ENCODE assay signal across 14 mouse cellular contexts in genomic region chr19:42158246-42159017, GRCm38 (mm10). TPM values are rescaled to one million over a fixed set of nuclear protein-coding genes. Genes with fewer than 3 reads are reported as not detected.
DNase-seq lines count a peak whose midpoint lies in the region; ATAC-seq and TF ChIP-seq lines count a peak whose summit lies in the region.
"Had no signal": no experiment of that assay in that cellular context is flagged by ENCODE, and none has a peak within 500 bp of the region (broad histone marks: within the 10 kb centered on the region; RNA-seq: fewer than 3 reads in every experiment).

No protein-coding gene starts in this region.

- H3K9ac ChIP-seq in heart, postnatal 0 days (replicated peaks; ENCODE audit: low read depth, low read length), result no peak overlapping the region
- H3K9ac ChIP-seq in midbrain, embryonic 14.5 days (replicated peaks; ENCODE audit: low read length), result no peak overlapping the region
- H3K9ac ChIP-seq in midbrain, embryonic 16.5 days (ENCODE audit: low read depth, low read length), result no peak overlapping the region
- H3K9ac ChIP-seq in hindbrain, postnatal 0 days (replicated peaks; ENCODE audit: low read length), result no peak overlapping the region
- no peak overlapping the region for H3K9ac ChIP-seq in stomach, embryonic 15.5 days
- H3K9ac ChIP-seq in forebrain, embryonic 15.5 days (replicated peaks), result no peak overlapping the region
- H3K9ac ChIP-seq: forebrain, embryonic 12.5 days had no signal

- TF ChIP-seq EP300 in heart, postnatal 0 days (IDR thresholded peaks at IDR 0.05; ENCODE audit: low read depth), result no peak

- no peak for DNase-seq in heart, postnatal 0 days (ENCODE audit: low spot score)
- DNase-seq in heart, postnatal 25 days (ENCODE audit: low spot score), result no peak
- no peak for DNase-seq in midbrain, embryonic 14.5 days
- no peak for DNase-seq in hindbrain, postnatal 0 days (ENCODE audit: low spot score)
- no peak for DNase-seq in ovary, postnatal 10 days (ENCODE audit: low spot score)
- DNase-seq: cerebellum, postnatal 10 days; kidney, adult 11 months; layer of hippocampus, adult 9-11 months had no signal

- H3K27me3 ChIP-seq in heart, postnatal 0 days (ENCODE audit: control insufficient read depth, insufficient read depth, low read length), result no peaks in the 10 kb centered on the region
- H3K27me3 ChIP-seq in midbrain, embryonic 14.5 days (ENCODE audit: control insufficient read depth, insufficient read depth, low read length), result no peaks in the 10 kb centered on the region
- H3K27me3 ChIP-seq in midbrain, embryonic 16.5 days (ENCODE audit: control insufficient read depth, insufficient read depth, low read depth, low read length), result no peaks in the 10 kb centered on the region
- no peaks in the 10 kb centered on the region for H3K27me3 ChIP-seq in hindbrain, postnatal 0 days (ENCODE audit: insufficient read depth, low read length)
- H3K27me3 ChIP-seq in stomach, embryonic 15.5 days (replicated peaks), result no peaks in the 10 kb centered on the region
- H3K27me3 ChIP-seq in forebrain, embryonic 15.5 days, result no peaks in the 10 kb centered on the region
- H3K27me3 ChIP-seq: forebrain, embryonic 12.5 days had no signal

- ATAC-seq in heart, postnatal 0 days (ENCODE audit: insufficient read depth, low read depth), result no peak
- ATAC-seq in midbrain, embryonic 14.5 days (ENCODE audit: low FRiP score, low TSS enrichment), result no peak
- no peak for ATAC-seq in midbrain, embryonic 16.5 days
- no peak for ATAC-seq in hindbrain, postnatal 0 days
- ATAC-seq in stomach, embryonic 15.5 days (ENCODE audit: insufficient read depth, low FRiP score, low read depth), result no peak
- ATAC-seq in forebrain, embryonic 15.5 days (replicated peaks), result no peak
- ATAC-seq: CD4-positive, CD25-positive, alpha-beta regulatory T cell, adult 4 months had no signal

- H3K4me1 ChIP-seq in heart, postnatal 0 days (ENCODE audit: control insufficient read depth, insufficient read depth), result no peaks in the 10 kb centered on the region
- H3K4me1 ChIP-seq in midbrain, embryonic 14.5 days (ENCODE audit: control insufficient read depth, insufficient read depth, low read length), result no peaks in the 10 kb centered on the region
- no peaks in the 10 kb centered on the region for H3K4me1 ChIP-seq in midbrain, embryonic 16.5 days (ENCODE audit: control insufficient read depth, insufficient read depth, low read length)
- H3K4me1 ChIP-seq in hindbrain, postnatal 0 days (ENCODE audit: insufficient read depth, low read length), result no peaks in the 10 kb centered on the region
- no peaks in the 10 kb centered on the region for H3K4me1 ChIP-seq in stomach, embryonic 15.5 days
- no peaks in the 10 kb centered on the region for H3K4me1 ChIP-seq in forebrain, embryonic 15.5 days
- H3K4me1 ChIP-seq: forebrain, embryonic 12.5 days had no signal

- H3K4me3 ChIP-seq in heart, postnatal 0 days (ENCODE audit: low read depth, low read length), result no peak overlapping the region
- no peak overlapping the region for H3K4me3 ChIP-seq in midbrain, embryonic 14.5 days (replicated peaks; ENCODE audit: low read depth, low read length)
- H3K4me3 ChIP-seq in midbrain, embryonic 16.5 days (ENCODE audit: low read depth, low read length), result no peak overlapping the region
- no peak overlapping the region for H3K4me3 ChIP-seq in hindbrain, postnatal 0 days (ENCODE audit: low read length)
- no peak overlapping the region for H3K4me3 ChIP-seq in stomach, embryonic 15.5 days (replicated peaks)
- no peak overlapping the region for H3K4me3 ChIP-seq in forebrain, embryonic 15.5 days
- H3K4me3 ChIP-seq: forebrain, embryonic 12.5 days; myocyte had no signal

- 21% methylated on average over 13 of the region's 13 CpGs for WGBS in heart, postnatal 0 days
- WGBS in midbrain, embryonic 14.5 days, result 60% methylated on average over 13 of the region's 13 CpGs
- 62% methylated on average over 13 of the region's 13 CpGs for WGBS in midbrain, embryonic 16.5 days
- WGBS in hindbrain, postnatal 0 days, result 64% methylated on average over 13 of the region's 13 CpGs
- WGBS in stomach, embryonic 15.5 days, result 16% methylated on average over 13 of the region's 13 CpGs
- 70% methylated on average over 13 of the region's 13 CpGs for WGBS in forebrain, embryonic 15.5 days

- H3K36me3 ChIP-seq in heart, postnatal 0 days (replicated peaks; ENCODE audit: control insufficient read depth, insufficient read depth, low read length), result no peaks in the 10 kb centered on the region
- no peaks in the 10 kb centered on the region for H3K36me3 ChIP-seq in midbrain, embryonic 14.5 days (ENCODE audit: control insufficient read depth, insufficient read depth, low read length)
- H3K36me3 ChIP-seq in midbrain, embryonic 16.5 days (ENCODE audit: control insufficient read depth, insufficient read depth, low read length), result no peaks in the 10 kb centered on the region
- H3K36me3 ChIP-seq in hindbrain, postnatal 0 days (ENCODE audit: insufficient read depth, low read length), result no peaks in the 10 kb centered on the region
- no peaks in the 10 kb centered on the region for H3K36me3 ChIP-seq in stomach, embryonic 15.5 days
- no peaks in the 10 kb centered on the region for H3K36me3 ChIP-seq in forebrain, embryonic 15.5 days
- H3K36me3 ChIP-seq: forebrain, embryonic 12.5 days had no signal

- no peaks in the 10 kb centered on the region for H3K9me3 ChIP-seq in heart, postnatal 0 days (replicated peaks; ENCODE audit: control insufficient read depth, low read length)
- no peaks in the 10 kb centered on the region for H3K9me3 ChIP-seq in midbrain, embryonic 14.5 days (ENCODE audit: control insufficient read depth, low read length)
- H3K9me3 ChIP-seq in midbrain, embryonic 16.5 days (replicated peaks; ENCODE audit: control insufficient read depth, low read length, poor library complexity, severe bottlenecking), result no peaks in the 10 kb centered on the region
- no peaks in the 10 kb centered on the region for H3K9me3 ChIP-seq in hindbrain, postnatal 0 days (ENCODE audit: low read length)
- no peaks in the 10 kb centered on the region for H3K9me3 ChIP-seq in stomach, embryonic 15.5 days
- no peaks in the 10 kb centered on the region for H3K9me3 ChIP-seq in forebrain, embryonic 15.5 days
- H3K9me3 ChIP-seq: forebrain, embryonic 12.5 days had no signal

- H3K27ac ChIP-seq in heart, postnatal 0 days (ENCODE audit: low read depth), result no peak overlapping the region
- H3K27ac ChIP-seq in midbrain, embryonic 14.5 days (replicated peaks; ENCODE audit: low read depth, low read length), result 0 out of 2 replicates have a peak overlapping the region, but pooled peaks have one; percentile 32
- no peak overlapping the region for H3K27ac ChIP-seq in midbrain, embryonic 16.5 days (ENCODE audit: low read length)
- H3K27ac ChIP-seq in hindbrain, postnatal 0 days, result no peak overlapping the region
- H3K27ac ChIP-seq in stomach, embryonic 15.5 days, result no peak overlapping the region; the same call in 1 of the 2 replicates
- no peak overlapping the region for H3K27ac ChIP-seq in forebrain, embryonic 15.5 days (replicated peaks)
- H3K27ac ChIP-seq: forebrain, embryonic 12.5 days had no signal

- intact Hi-C loops in heart, postnatal 25 days (cut with DNase I), result no loop called here

- TF ChIP-seq CTCF in heart, postnatal 0 days (IDR thresholded peaks at IDR 0.05; ENCODE audit: low read depth), result 0 out of 2 replicates have a peak, but pooled peaks have one; percentile 3
- TF ChIP-seq CTCF in hindbrain, postnatal 0 days (IDR thresholded peaks at IDR 0.05; ENCODE audit: low read depth), result peak; percentile 8; the same call in 1 of the 2 replicates

- no peak overlapping the region for H3K4me2 ChIP-seq in heart, postnatal 0 days (ENCODE audit: low read depth, low read length)
- no peak overlapping the region for H3K4me2 ChIP-seq in midbrain, embryonic 14.5 days (ENCODE audit: low read length)
- H3K4me2 ChIP-seq in midbrain, embryonic 16.5 days (ENCODE audit: low read length), result no peak overlapping the region
- no peak overlapping the region for H3K4me2 ChIP-seq in hindbrain, postnatal 0 days (ENCODE audit: low read depth, low read length)
- peak overlapping the region; percentile 11 for H3K4me2 ChIP-seq in stomach, embryonic 15.5 days
- H3K4me2 ChIP-seq in forebrain, embryonic 15.5 days (replicated peaks), result no peak overlapping the region
- H3K4me2 ChIP-seq: forebrain, embryonic 12.5 days had no signal

RNA-seq across cellular contexts. Expression of gene Zfyve27, which starts 5.3 kb away (rescaled TPM):
- total RNA-seq in heart, postnatal 0 days (2014; rRNA removed; ENCODE audit: low replicate concordance), result 20.4 and 27.2 TPM in 2 replicates
- polyA plus RNA-seq in heart, postnatal 0 days (2015; fragmentation: Nextera tagmentation; extraction: Ambion mirVana), result 16.2 and 18.3 TPM in 2 replicates
- total RNA-seq in heart, postnatal 25 days (2021), result 10 to 100 TPM; 18.3 to 23.0 TPM
- polyA plus RNA-seq in midbrain, embryonic 14.5 days (2014; fragmentation: Nextera tagmentation; extraction: Ambion mirVana), result 35.5 and 46.2 TPM in 2 replicates
- 64.9 and 65.7 TPM in 2 replicates for polyA plus RNA-seq in midbrain, embryonic 16.5 days (2015; fragmentation: Nextera tagmentation; extraction: Ambion mirVana)
- 90.9 and 95.0 TPM in 2 replicates for total RNA-seq in hindbrain, postnatal 0 days (2014; rRNA removed)
- 45.1 and 48.9 TPM in 2 replicates for polyA plus RNA-seq in hindbrain, postnatal 0 days (2015; fragmentation: Nextera tagmentation; extraction: Ambion mirVana)
- polyA plus RNA-seq in stomach, embryonic 15.5 days (2015; fragmentation: Nextera tagmentation; extraction: Ambion mirVana), result 24.6 and 25.2 TPM in 2 replicates
- 64.1 and 64.8 TPM in 2 replicates for polyA plus RNA-seq in forebrain, embryonic 15.5 days (2015; fragmentation: Nextera tagmentation; extraction: Ambion mirVana)

RNA-seq across cellular contexts. Expression of gene Marveld1, which starts 11.2 kb away (rescaled TPM):
- total RNA-seq in heart, postnatal 0 days (2014; rRNA removed; ENCODE audit: low replicate concordance), result 35.0 and 44.6 TPM in 2 replicates
- 7.2 and 8.6 TPM in 2 replicates for polyA plus RNA-seq in heart, postnatal 0 days (2015; fragmentation: Nextera tagmentation; extraction: Ambion mirVana)
- 10 to 100 TPM; 20.9 to 24.3 TPM for total RNA-seq in heart, postnatal 25 days (2021)
- polyA plus RNA-seq in midbrain, embryonic 14.5 days (2014; fragmentation: Nextera tagmentation; extraction: Ambion mirVana), result 1.5 and 1.8 TPM in 2 replicates
- 1.4 and 1.8 TPM in 2 replicates for polyA plus RNA-seq in midbrain, embryonic 16.5 days (2015; fragmentation: Nextera tagmentation; extraction: Ambion mirVana)
- 14.0 and 16.5 TPM in 2 replicates for total RNA-seq in hindbrain, postnatal 0 days (2014; rRNA removed)
- polyA plus RNA-seq in hindbrain, postnatal 0 days (2015; fragmentation: Nextera tagmentation; extraction: Ambion mirVana), result 2.8 and 3.2 TPM in 2 replicates
- 19.3 and 21.0 TPM in 2 replicates for polyA plus RNA-seq in stomach, embryonic 15.5 days (2015; fragmentation: Nextera tagmentation; extraction: Ambion mirVana)
- 1.7 and 2.6 TPM in 2 replicates for polyA plus RNA-seq in forebrain, embryonic 15.5 days (2015; fragmentation: Nextera tagmentation; extraction: Ambion mirVana)

RNA-seq across cellular contexts. Expression of gene Avpi1, which starts 29.6 kb away (rescaled TPM):
- total RNA-seq in heart, postnatal 0 days (2014; rRNA removed; ENCODE audit: low replicate concordance), result 39.9 and 52.6 TPM in 2 replicates
- polyA plus RNA-seq in heart, postnatal 0 days (2015; fragmentation: Nextera tagmentation; extraction: Ambion mirVana), result 43.0 and 46.0 TPM in 2 replicates
- 10 to 100 TPM in 1 of 2 experiments, 1 to 10 TPM in 1; 9.7 to 14.5 TPM for total RNA-seq in heart, postnatal 25 days (2021)
- 5.8 and 6.0 TPM in 2 replicates for polyA plus RNA-seq in midbrain, embryonic 14.5 days (2014; fragmentation: Nextera tagmentation; extraction: Ambion mirVana)
- 4.9 and 8.3 TPM in 2 replicates for polyA plus RNA-seq in midbrain, embryonic 16.5 days (2015; fragmentation: Nextera tagmentation; extraction: Ambion mirVana)
- 13.5 and 23.7 TPM in 2 replicates for total RNA-seq in hindbrain, postnatal 0 days (2014; rRNA removed)
- 16.4 and 18.0 TPM in 2 replicates for polyA plus RNA-seq in hindbrain, postnatal 0 days (2015; fragmentation: Nextera tagmentation; extraction: Ambion mirVana)
- 42.5 and 44.7 TPM in 2 replicates for polyA plus RNA-seq in stomach, embryonic 15.5 days (2015; fragmentation: Nextera tagmentation; extraction: Ambion mirVana)
- 7.2 and 8.1 TPM in 2 replicates for polyA plus RNA-seq in forebrain, embryonic 15.5 days (2015; fragmentation: Nextera tagmentation; extraction: Ambion mirVana)

RNA-seq across cellular contexts. Expression of gene Sfrp5, which starts 43.6 kb away (rescaled TPM):
- 2.3 and 4.9 TPM in 2 replicates for total RNA-seq in heart, postnatal 0 days (2014; rRNA removed; ENCODE audit: low replicate concordance)
- 1.7 and 1.8 TPM in 2 replicates for polyA plus RNA-seq in heart, postnatal 0 days (2015; fragmentation: Nextera tagmentation; extraction: Ambion mirVana)
- total RNA-seq in heart, postnatal 25 days (2021), result 1 to 10 TPM; 5.3 to 7.9 TPM
- polyA plus RNA-seq in midbrain, embryonic 14.5 days (2014; fragmentation: Nextera tagmentation; extraction: Ambion mirVana), result 0.68 and 0.82 TPM in 2 replicates
- 1.4 and 2.1 TPM in 2 replicates for polyA plus RNA-seq in midbrain, embryonic 16.5 days (2015; fragmentation: Nextera tagmentation; extraction: Ambion mirVana)
- total RNA-seq in hindbrain, postnatal 0 days (2014; rRNA removed), result 1.2 and 1.8 TPM in 2 replicates
- 1.6 and 2.0 TPM in 2 replicates for polyA plus RNA-seq in hindbrain, postnatal 0 days (2015; fragmentation: Nextera tagmentation; extraction: Ambion mirVana)
- polyA plus RNA-seq in stomach, embryonic 15.5 days (2015; fragmentation: Nextera tagmentation; extraction: Ambion mirVana), result 9.4 and 16.0 TPM in 2 replicates
- polyA plus RNA-seq in forebrain, embryonic 15.5 days (2015; fragmentation: Nextera tagmentation; extraction: Ambion mirVana), result 0.54 and 0.78 TPM in 2 replicates
- polyA plus RNA-seq: CD4-positive, CD25-positive, alpha-beta regulatory T cell, adult 4 months had no signal
